Mouse (Mus musculus) urinary bladder, adult 18-20 months (tissue): Measurements from ENCODE around the gene Mettl6.
"Not testable (repeated sequence)": the region's sequence is repeated elsewhere in the genome, so short reads cannot be mapped to it uniquely, and the experiment has no call there.

Experiments used
- DNase-seq, 2 experiments: peaks; one replicate each; pipeline ENCODE4 v3.0.0; 2022; ENCODE audit warnings: low spot score in 2 of 2, mixed read lengths in 2 of 2

Mettl6 gene

GRCm38 (mm10) chr14:31473297-31473696 lies 21.5 kb downstream of the Mettl6 start:
- no peak for DNase-seq

- no peak for DNase-seq
Measured at GRCm38 (mm10) chr14:31472451-31473061, 22.3 kb downstream of the Mettl6 start.

- DNase-seq = no peak
Measured at GRCm38 (mm10) chr14:31469711-31470110, 25.1 kb downstream of the Mettl6 start.

- no peak for DNase-seq
Measured at GRCm38 (mm10) chr14:31464176-31464575, 30.7 kb downstream of the Mettl6 start.

- DNase-seq = peak in 1 of 2 experiments; percentile 23
Measured at GRCm38 (mm10) chr14:31462886-31463285, 32.0 kb downstream of the Mettl6 start.

- not testable (repeated sequence) for DNase-seq
Measured at GRCm38 (mm10) chr14:31462226-31462625, 32.6 kb downstream of the Mettl6 start.

GRCm38 (mm10) chr14:31458006-31458405 lies 36.8 kb downstream of the Mettl6 start:
- no peak for DNase-seq

GRCm38 (mm10) chr14:31456064-31456721 lies 38.6 kb downstream of the Mettl6 start:
- DNase-seq = no peak

- no peak for DNase-seq
Measured at GRCm38 (mm10) chr14:31454849-31455566, 39.8 kb downstream of the Mettl6 start.

GRCm38 (mm10) chr14:31453946-31454345 lies 40.9 kb downstream of the Mettl6 start:
- DNase-seq = not testable (repeated sequence)

- DNase-seq = no peak
Measured at GRCm38 (mm10) chr14:31448994-31449393, 45.8 kb downstream of the Mettl6 start.

GRCm38 (mm10) chr14:31443616-31444015 lies 51.2 kb downstream of the Mettl6 start:
- no peak for DNase-seq

- DNase-seq = no peak
Measured at GRCm38 (mm10) chr14:31440725-31441124, 54.1 kb downstream of the Mettl6 start.

GRCm38 (mm10) chr14:31440230-31440629 lies 54.6 kb downstream of the Mettl6 start:
- DNase-seq = no peak

GRCm38 (mm10) chr14:31439279-31439678 lies 55.6 kb downstream of the Mettl6 start:
- no peak for DNase-seq

GRCm38 (mm10) chr14:31437826-31438529 lies 56.9 kb downstream of the Mettl6 start:
- no peak for DNase-seq

- DNase-seq = peak; percentile 86 to 91
Measured at GRCm38 (mm10) chr14:31435930-31436693, 58.7 kb downstream of the Mettl6 start, which contains the start of gene Sh3bp5. Sh3bp5 (minus strand) TSS chr14:31436078.

- DNase-seq = peak in 1 of 2 experiments; percentile 44
Measured at GRCm38 (mm10) chr14:31435018-31435915, 59.6 kb downstream of the Mettl6 start.

GRCm38 (mm10) chr14:31434426-31434825 lies 60.4 kb downstream of the Mettl6 start:
- DNase-seq = no peak

GRCm38 (mm10) chr14:31433851-31434360 lies 60.9 kb downstream of the Mettl6 start:
- peak in 1 of 2 experiments; percentile 55 for DNase-seq
